Mouse (Mus musculus) hindbrain, embryonic 11.5 days (tissue): ENCODE results near the gene Optc. TPM values are rescaled to one million over a fixed set of nuclear protein-coding genes. Genes with fewer than 3 reads are reported as not detected.
A peak's percentile ranks its signal among the peaks of the same experiment; 100 is the strongest.

Source experiments
- ATAC-seq: fragments of 200-750 bp; cut with Nextera tagmentation; 2 replicates; pipeline ENCODE4 v1.8.0; 2017; ENCODE audit warnings: mild to moderate bottlenecking, moderate TSS enrichment, moderate library complexity; ENCODE audit not compliant: low FRiP score
- DNase-seq: peaks from one replicate; pipeline ENCODE4 v3.0.0-alpha.2; 2015; ENCODE audit warnings: low spot score
- H3K27ac ChIP-seq: fragments of 300-500 bp; sonication (generic); 2 replicates; pipeline ENCODE4 v1.5.1; 2014; ENCODE audit warnings: mild to moderate bottlenecking, low read depth, low read length
- H3K27me3 ChIP-seq: fragments of 300-500 bp; sonication (generic); 2 replicates; pipeline ENCODE4 v1.6.1; 2014; ENCODE audit warnings: mild to moderate bottlenecking, low read length, moderate library complexity, mixed read lengths; ENCODE audit not compliant: control insufficient read depth, insufficient read depth
- H3K36me3 ChIP-seq: fragments of 300-500 bp; sonication (generic); 2 replicates; pipeline ENCODE4 v1.6.1; 2014; ENCODE audit warnings: mild to moderate bottlenecking, low read length, moderate library complexity, mixed read lengths; ENCODE audit not compliant: control insufficient read depth, insufficient read depth
- H3K4me1 ChIP-seq: fragments of 300-500 bp; sonication (generic); replicated peaks from 2 replicates; pipeline ENCODE4 v1.6.1; 2014; ENCODE audit warnings: low read length, mixed read lengths; ENCODE audit not compliant: control insufficient read depth, insufficient read depth
- H3K4me2 ChIP-seq: fragments of 300-500 bp; sonication (generic); replicated peaks from 2 replicates; pipeline ENCODE4 v1.6.1; 2014; ENCODE audit warnings: mild to moderate bottlenecking, low read depth, low read length
- H3K4me3 ChIP-seq: fragments of 300-500 bp; sonication (generic); 2 replicates; pipeline ENCODE4 v1.5.1; 2014; ENCODE audit warnings: low read depth, low read length
- H3K9ac ChIP-seq: fragments of 300-500 bp; sonication (generic); 2 replicates; pipeline ENCODE4 v1.6.1; 2014; ENCODE audit warnings: low read depth, low read length
- H3K9me3 ChIP-seq: fragments of 300-500 bp; sonication (generic); 2 replicates; pipeline ENCODE4 v1.6.1; 2016; ENCODE audit warnings: low read length; ENCODE audit not compliant: control insufficient read depth
- WGBS: fragments of 180-500 bp; shearing (Covaris S2); extraction: QIAGEN DNeasy Blood & Tissue Kit; methylation state at CpG from one replicate; pipeline ENCODE4 v1.1.7; 2014; 5-methylcytosine and 5-hydroxymethylcytosine counted together
- polyA plus RNA-seq: library from polyadenylated mRNA; unstranded; fragments of >200 nt; fragmentation: Nextera tagmentation; extraction: Ambion mirVana; gene quantifications from 2 replicates; pipeline ENCODE4 v1.2.1, GENCODE M21; 2014

Gene Optc
- polyA plus RNA-seq, 1 experiment from 2014 or later = 3.0 TPM

DNA sequence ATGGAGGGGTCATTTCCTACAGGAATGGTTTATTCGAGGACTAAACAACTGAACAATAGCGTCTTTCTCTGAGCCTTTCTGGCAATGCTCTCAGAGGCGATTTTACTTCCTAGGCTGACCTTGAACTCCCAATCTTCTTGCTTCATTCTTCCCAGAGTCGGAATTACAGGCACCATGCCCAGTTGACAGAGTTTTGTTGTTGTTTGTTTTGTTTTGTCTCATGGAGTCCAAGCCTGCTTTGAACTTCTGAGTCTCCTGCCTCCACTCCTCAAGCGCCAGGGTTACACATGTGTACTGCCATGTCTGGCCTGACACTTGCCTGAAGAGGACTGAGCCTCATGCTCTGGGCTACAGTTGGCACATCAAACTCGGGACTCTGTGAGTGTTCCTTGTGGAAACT, 5.2 kb upstream of the Optc start:
- no peak overlapping the region for H3K4me2 ChIP-seq
- H3K36me3 ChIP-seq = no peaks in the 10 kb centered on the region
- DNase-seq (no peak), ATAC-seq (no peak)
- WGBS = 82% methylated on average over 6 of the region's 6 CpGs
- H3K9me3 ChIP-seq = no peaks in the 10 kb centered on the region
- H3K4me1 ChIP-seq = peaks cover 9% of the 10 kb centered on the region
- no peak overlapping the region for H3K4me3 ChIP-seq
- H3K9ac ChIP-seq = no peak overlapping the region
- H3K27ac ChIP-seq = no peak overlapping the region
- H3K27me3 ChIP-seq = no peaks in the 10 kb centered on the region

DNA sequence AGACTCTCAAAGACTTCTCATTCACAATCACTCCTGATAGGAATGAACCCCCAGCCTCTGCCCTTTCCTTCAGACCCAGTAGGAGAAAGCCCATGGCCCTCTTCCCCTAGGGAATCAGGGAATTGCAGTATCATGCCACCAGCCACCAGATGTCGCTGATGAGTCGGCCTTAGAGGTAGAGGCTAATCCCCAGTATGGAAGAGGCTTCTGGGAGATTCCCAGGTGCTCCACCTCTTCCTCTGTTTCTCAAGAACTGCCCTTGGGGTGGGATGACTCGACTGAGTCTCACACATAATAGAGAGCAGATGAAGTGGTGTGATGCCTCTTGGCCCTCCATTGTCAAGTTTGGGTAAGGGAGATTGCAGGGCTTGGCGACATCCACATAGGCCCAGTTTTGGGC, 3.7 kb upstream of the Optc start:
- 25% methylated on average over 4 of the region's 4 CpGs for WGBS
- H3K4me3 ChIP-seq = no peak overlapping the region
- no peaks in the 10 kb centered on the region for H3K36me3 ChIP-seq
- no peak overlapping the region for H3K4me2 ChIP-seq
- peak; percentile 85 for DNase-seq
- H3K9me3 ChIP-seq = no peaks in the 10 kb centered on the region
- no peaks in the 10 kb centered on the region for H3K27me3 ChIP-seq
- ATAC-seq = no peak
- no peak overlapping the region for H3K9ac ChIP-seq
- no peak overlapping the region for H3K27ac ChIP-seq
- peaks cover 4% of the 10 kb centered on the region for H3K4me1 ChIP-seq

DNA sequence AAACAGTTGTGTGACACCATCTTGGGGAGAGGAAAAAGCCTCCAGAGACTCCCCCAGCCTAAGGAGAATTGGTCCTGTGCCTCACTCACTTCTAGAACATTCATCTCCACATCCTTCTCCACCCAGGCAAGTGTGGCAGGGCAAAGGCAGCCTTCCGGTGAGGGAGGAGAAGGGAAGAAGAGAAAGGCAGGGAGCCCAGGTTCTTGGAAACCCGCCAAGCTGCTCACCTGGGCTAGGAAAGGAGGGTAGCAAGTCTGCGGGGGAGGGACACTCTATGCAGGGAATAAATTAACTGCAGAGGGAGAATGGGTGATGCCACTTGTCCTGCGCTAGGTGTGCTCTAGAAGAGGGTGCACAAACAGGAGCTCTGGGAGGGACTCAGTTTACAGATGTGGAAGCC, 3.2 kb upstream of the Optc start:
- H3K4me2 ChIP-seq = no peak overlapping the region
- no peak overlapping the region for H3K4me3 ChIP-seq
- no peaks in the 10 kb centered on the region for H3K36me3 ChIP-seq
- no peak overlapping the region for H3K9ac ChIP-seq
- no peak for DNase-seq
- no peaks in the 10 kb centered on the region for H3K9me3 ChIP-seq
- H3K4me1 ChIP-seq = peaks cover 4% of the 10 kb centered on the region
- WGBS = 78% methylated on average over 4 of the region's 4 CpGs
- H3K27ac ChIP-seq = no peak overlapping the region
- no peaks in the 10 kb centered on the region; the same call in 1 of the 2 replicates for H3K27me3 ChIP-seq
- no peak for ATAC-seq

DNA sequence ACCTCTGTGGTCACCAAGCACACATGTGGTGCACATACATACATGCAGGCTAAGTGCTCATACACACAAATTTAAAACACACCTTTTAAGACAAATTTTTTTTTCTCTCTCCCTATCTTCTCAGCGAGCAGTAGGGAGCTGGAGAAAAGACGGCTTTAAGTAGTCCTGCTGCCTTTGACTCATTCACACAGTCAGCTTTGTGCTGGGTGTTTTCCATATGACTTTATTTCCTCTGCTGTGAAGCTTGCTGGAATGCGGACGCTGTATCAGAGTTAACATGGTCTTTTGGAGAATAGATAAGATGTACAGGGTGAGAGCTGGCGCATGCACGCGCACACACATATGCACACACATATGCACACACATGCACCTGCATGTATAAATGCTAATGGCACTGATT, 2.3 kb upstream of the Optc start:
- H3K36me3 ChIP-seq = no peaks in the 10 kb centered on the region
- H3K27me3 ChIP-seq = no peaks in the 10 kb centered on the region; the same call in 1 of the 2 replicates
- H3K9me3 ChIP-seq = no peaks in the 10 kb centered on the region
- no peak overlapping the region for H3K4me3 ChIP-seq
- ATAC-seq (no peak), DNase-seq (no peak)
- WGBS = 90% methylated on average over 7 of the region's 7 CpGs
- H3K27ac ChIP-seq = no peak overlapping the region
- H3K4me1 ChIP-seq = peaks cover 4% of the 10 kb centered on the region
- H3K4me2 ChIP-seq = no peak overlapping the region
- no peak overlapping the region for H3K9ac ChIP-seq

DNA sequence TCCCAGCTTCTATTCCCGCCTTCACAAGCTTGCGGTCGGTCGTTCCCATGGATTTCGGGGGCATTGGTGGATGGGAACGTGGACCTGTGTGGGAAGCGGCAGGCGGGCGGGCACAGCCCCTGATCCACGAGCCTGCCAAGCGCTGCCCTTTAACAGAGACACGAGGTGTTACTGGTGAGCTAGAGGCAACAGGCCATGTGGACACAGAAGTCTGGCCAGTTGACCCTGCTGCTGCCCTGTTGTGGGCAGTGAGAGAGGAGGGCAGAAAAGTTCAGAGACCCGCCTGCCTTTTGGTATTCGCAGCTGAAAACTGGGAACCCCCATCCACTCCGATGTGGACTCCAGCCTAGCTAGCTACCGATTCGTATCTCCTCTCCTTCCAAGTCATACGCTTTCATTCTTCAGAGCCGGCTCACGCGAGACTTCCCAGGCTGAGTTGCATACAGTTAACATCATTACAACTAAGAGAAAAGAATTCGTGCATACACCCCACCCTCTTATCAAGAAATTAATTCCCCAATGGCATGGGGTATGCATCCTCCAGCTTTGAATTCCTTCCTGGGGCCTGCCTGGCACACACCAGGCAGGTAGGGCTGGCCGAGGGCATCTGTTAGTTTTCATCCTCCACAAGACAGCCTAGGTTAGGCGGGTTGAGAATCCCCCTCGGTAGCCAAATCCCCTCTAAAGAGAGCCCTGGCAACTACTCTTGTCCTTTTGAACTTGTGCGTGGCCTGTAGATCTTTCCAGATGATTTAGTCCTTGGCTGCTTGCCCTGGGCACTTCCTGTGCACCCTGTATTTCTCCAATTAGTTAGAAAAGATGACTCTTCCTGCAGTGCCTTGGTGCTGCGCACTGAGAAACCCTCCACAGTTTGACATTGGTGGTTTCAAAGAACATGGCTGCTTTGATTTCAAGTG, 1.1 kb upstream of the Optc start:
- peak overlapping the region; percentile 80 for H3K4me2 ChIP-seq
- peak overlapping the region; percentile 77 for H3K27ac ChIP-seq
- 19% methylated on average over 27 of the region's 27 CpGs for WGBS
- ATAC-seq = peak; percentile 15; the same call in 1 of the 2 replicates
- peaks cover 4% of the 10 kb centered on the region for H3K4me1 ChIP-seq
- H3K27me3 ChIP-seq = no peaks in the 10 kb centered on the region; the same call in 1 of the 2 replicates
- no peak for DNase-seq
- no peaks in the 10 kb centered on the region for H3K36me3 ChIP-seq
- H3K9me3 ChIP-seq = no peaks in the 10 kb centered on the region
- H3K4me3 ChIP-seq = peak overlapping the region; percentile 34
- H3K9ac ChIP-seq = peak overlapping the region; percentile 61

DNA sequence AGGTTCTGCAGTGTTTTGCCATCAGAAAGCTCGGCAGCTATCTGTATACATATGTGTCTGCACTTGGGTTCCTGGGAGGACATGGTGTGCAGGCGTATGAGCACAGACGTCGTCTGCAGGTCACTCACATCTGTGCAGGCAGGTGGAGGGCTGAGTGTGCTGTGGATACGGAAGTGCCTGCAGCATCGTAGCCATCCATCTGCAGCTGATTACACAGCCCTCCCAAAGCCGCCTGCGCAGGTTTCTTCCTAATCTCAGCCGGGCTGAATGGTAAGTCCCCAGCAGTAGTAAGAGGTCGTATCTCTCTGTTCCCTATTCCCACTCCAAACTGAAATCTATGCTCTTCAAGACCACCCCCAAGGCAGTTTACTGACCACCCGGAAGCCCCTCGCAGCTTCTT, 1.4 kb downstream of the Optc start:
- DNase-seq (no peak), ATAC-seq (no peak)
- no peak overlapping the region for H3K4me3 ChIP-seq
- no peaks in the 10 kb centered on the region for H3K9me3 ChIP-seq
- 70% methylated on average over 12 of the region's 12 CpGs for WGBS
- no peak overlapping the region for H3K4me2 ChIP-seq
- H3K4me1 ChIP-seq = peaks cover 4% of the 10 kb centered on the region
- H3K27me3 ChIP-seq = no peaks in the 10 kb centered on the region; the same call in 1 of the 2 replicates
- no peak overlapping the region for H3K9ac ChIP-seq
- no peak overlapping the region for H3K27ac ChIP-seq
- H3K36me3 ChIP-seq = no peaks in the 10 kb centered on the region

DNA sequence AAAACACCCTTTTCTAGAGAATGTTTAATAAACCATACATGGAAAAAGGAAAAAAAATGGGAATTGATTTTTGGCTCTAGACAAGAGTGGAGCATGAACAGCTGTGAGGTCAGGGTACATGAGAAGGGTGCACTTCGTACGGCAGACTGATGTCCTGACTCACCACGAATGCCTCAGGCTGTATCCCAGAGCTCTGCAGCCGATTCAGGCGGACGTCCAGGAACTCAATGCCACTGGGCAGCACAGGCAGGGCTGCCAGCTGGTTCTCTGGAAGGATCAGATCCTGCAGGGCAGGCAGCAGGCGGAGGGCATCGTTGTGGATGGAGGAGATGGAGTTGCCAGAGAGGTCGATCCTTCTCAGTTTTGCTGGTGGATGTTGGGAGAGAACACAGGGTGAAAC, 7.0 kb downstream of the Optc start:
- no peak for DNase-seq
- no peaks in the 10 kb centered on the region for H3K27me3 ChIP-seq
- H3K4me3 ChIP-seq = no peak overlapping the region
- H3K4me1 ChIP-seq = no peaks in the 10 kb centered on the region
- 85% methylated on average over 9 of the region's 9 CpGs for WGBS
- H3K27ac ChIP-seq = no peak overlapping the region
- no peak for ATAC-seq
- no peak overlapping the region for H3K4me2 ChIP-seq
- H3K36me3 ChIP-seq = no peaks in the 10 kb centered on the region
- H3K9ac ChIP-seq = no peak overlapping the region
- no peaks in the 10 kb centered on the region for H3K9me3 ChIP-seq

DNA sequence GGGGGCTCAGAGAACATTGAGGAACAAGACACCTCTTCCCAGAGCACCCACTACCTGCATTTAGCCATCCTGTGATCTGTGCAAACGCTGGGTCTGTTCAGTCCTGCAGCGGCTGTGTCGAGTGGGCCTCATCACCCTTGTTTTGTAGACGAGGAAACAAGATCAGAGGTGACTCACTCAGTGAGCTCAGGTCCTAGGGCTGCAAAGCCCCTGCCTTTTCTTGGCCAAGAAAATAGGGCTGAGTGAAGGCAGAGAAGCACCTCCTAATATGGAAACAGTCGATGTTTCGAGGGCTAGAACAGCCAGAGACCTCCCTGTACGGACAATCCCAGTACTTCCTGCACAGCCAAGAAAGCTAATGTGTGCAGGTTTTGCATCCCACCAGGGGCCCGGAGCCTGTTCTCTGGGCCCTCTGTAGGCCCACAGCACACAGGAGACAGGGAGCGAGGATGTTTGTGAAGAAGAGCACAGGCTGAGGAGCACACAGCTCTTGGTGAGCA, 8.7 kb downstream of the Optc start:
- 77% methylated on average over 9 of the region's 9 CpGs for WGBS
- H3K27ac ChIP-seq = no peak overlapping the region
- no peaks in the 10 kb centered on the region for H3K36me3 ChIP-seq

DNA sequence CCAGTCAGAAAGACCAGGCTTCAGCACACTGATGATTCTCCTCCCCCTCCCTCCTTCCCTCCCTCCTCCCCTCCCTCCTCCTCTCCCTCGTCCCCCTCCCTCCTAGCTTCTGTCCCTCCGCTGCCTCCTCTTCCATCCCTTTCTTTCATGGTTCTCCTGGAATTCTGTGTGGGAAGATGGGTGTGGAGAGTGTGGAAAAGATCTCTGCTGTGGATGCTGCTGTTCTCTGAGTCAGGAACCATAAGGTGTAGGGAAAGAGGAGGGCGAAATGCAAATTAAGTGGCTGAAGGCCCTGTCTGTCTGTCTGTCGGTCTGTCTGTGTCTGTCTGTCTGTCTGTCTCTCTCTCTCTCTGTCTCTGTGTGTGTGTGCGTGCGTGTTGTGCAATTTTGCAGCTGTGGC, 10.5 kb downstream of the Optc start:
- H3K4me2 ChIP-seq = no peak overlapping the region
- no peaks in the 10 kb centered on the region for H3K9me3 ChIP-seq
- no peak overlapping the region for H3K9ac ChIP-seq
- H3K36me3 ChIP-seq = no peaks in the 10 kb centered on the region
- H3K4me3 ChIP-seq = no peak overlapping the region
- no peak overlapping the region for H3K27ac ChIP-seq
- H3K27me3 ChIP-seq = no peaks in the 10 kb centered on the region
- 79% methylated on average over 6 of the region's 6 CpGs for WGBS
- ATAC-seq = no peak
- no peak for DNase-seq
- H3K4me1 ChIP-seq = no peaks in the 10 kb centered on the region

More for the DNA sequence above, 8.7 kb downstream of the Optc start:
- H3K4me3 ChIP-seq = no peak overlapping the region
- no peak overlapping the region for H3K4me2 ChIP-seq
- no peak overlapping the region for H3K9ac ChIP-seq
- no peaks in the 10 kb centered on the region for H3K9me3 ChIP-seq
- ATAC-seq (no peak), DNase-seq (no peak)
- H3K27me3 ChIP-seq = no peaks in the 10 kb centered on the region
- H3K4me1 ChIP-seq = no peaks in the 10 kb centered on the region
